Mouse (Mus musculus): ENCODE measurements around the gene Snx29.

DNA sequence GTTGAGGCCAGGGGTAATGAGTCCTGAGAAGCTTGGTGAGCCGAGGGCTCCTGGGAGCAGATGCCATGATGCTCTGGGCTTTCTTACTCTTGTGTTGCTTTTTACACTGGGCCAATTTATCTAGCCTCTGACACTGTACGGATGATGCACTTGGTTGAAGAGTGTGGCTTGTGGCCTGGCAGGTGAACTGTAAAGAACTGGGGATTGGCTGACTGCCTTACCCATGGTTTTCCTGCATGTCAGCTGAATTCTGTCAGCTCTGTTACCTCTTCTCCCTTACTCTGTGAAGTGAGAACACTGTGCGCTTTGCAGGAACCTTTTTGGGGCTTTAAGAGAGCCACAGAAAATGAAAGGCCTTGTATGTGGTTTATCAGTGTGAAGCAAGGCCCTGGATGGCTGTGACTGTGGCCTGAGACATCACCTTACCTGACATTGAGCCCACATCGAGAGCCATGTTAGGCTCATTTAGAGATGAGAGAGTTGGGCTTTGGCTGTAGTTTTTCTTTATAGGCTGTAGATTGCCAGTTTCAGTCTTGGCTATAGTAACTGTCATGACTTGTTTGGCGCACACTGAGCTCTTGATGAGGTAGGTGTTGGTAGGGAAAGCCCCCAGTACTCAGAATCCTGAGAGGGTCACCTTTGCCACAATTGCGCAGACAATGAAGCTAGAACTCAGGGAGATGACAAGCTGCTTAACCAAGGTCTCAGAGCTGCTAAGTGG is 77.3 kb downstream of the Snx29 start:
- TF ChIP-seq CTCF (IDR thresholded peaks at IDR 0.05; ENCODE audit: low read depth, low read length) (no peak), POLR2A (IDR thresholded peaks at IDR 0.05; ENCODE audit: borderline replicate concordance, low read depth, low read length) (no peak)
